Mouse (Mus musculus) MEL (cell line): ENCODE data around the gene Dlgap3.

Experiments
- CHD1 ChIP-seq: IDR thresholded peaks from 2 replicates; pipeline ENCODE4 v1.6.1; 2012; ENCODE audit warnings: low read depth, mild to moderate bottlenecking, inconsistent platforms, low read length, improper control_type of control experiment
- CTCF ChIP-seq, 3 experiments: IDR thresholded peaks in 2 of 3; conservative IDR thresholded peaks in 1 of 3; 2 replicates each; pipeline ENCODE4 v1.5.1; 2011 to 2012; ENCODE audit warnings: low read length in 3 of 3, low read depth in 2 of 3, mild to moderate bottlenecking in 2 of 3, improper control_type of control experiment in 1 of 3, inconsistent platforms in 1 of 3, mixed read lengths in 1 of 3, moderate library complexity in 1 of 3; ENCODE audit not compliant: control insufficient read depth in 1 of 3, insufficient read depth in 1 of 3, poor library complexity in 1 of 3, severe bottlenecking in 1 of 3
- EP300 ChIP-seq, 2 experiments: IDR thresholded peaks; 2 replicates each; pipeline ENCODE4 v1.6.1; 2011; ENCODE audit warnings: improper control_type of control experiment in 2 of 2, low read length in 2 of 2, low read depth in 1 of 2, mild to moderate bottlenecking in 1 of 2
- ETS1 ChIP-seq: IDR thresholded peaks from 2 replicates; pipeline ENCODE4 v1.6.1; 2012; ENCODE audit warnings: low read depth, mild to moderate bottlenecking, inconsistent platforms, low read length, improper control_type of control experiment, moderate library complexity
- GATA1 ChIP-seq: IDR thresholded peaks from 2 replicates; pipeline ENCODE4 v1.6.1; 2011; ENCODE audit warnings: low read depth, low read length, improper control_type of control experiment
- MAX ChIP-seq: IDR thresholded peaks from 2 replicates; pipeline ENCODE4 v1.6.1; 2011; ENCODE audit warnings: low read length, improper control_type of control experiment
- MAZ ChIP-seq: IDR thresholded peaks from 2 replicates; pipeline ENCODE4 v1.6.1; 2012; ENCODE audit warnings: low read depth, mild to moderate bottlenecking, inconsistent platforms, low read length, improper control_type of control experiment
- MEF2A ChIP-seq: IDR thresholded peaks from 2 replicates; pipeline ENCODE4 v1.6.1; 2014; ENCODE audit warnings: low read depth, mild to moderate bottlenecking, inconsistent platforms, low read length, improper control_type of control experiment; ENCODE audit not compliant: poor library complexity, insufficient replicate concordance, severe bottlenecking; ENCODE audit errors: extremely low read depth
- MXI1 ChIP-seq: IDR thresholded peaks from 2 replicates; pipeline ENCODE4 v1.6.1; 2011; ENCODE audit warnings: mild to moderate bottlenecking, low read depth, low read length, improper control_type of control experiment
- POLR2A ChIP-seq, 2 experiments: IDR thresholded peaks; 2 replicates each; pipeline ENCODE4 v1.6.1; 2011 to 2012; ENCODE audit warnings: low read length in 2 of 2, mild to moderate bottlenecking in 2 of 2, control low read depth in 1 of 2, improper control_type of control experiment in 1 of 2, low read depth in 1 of 2, moderate library complexity in 1 of 2; ENCODE audit not compliant: control insufficient read depth in 1 of 2, insufficient read depth in 1 of 2, poor library complexity in 1 of 2
- POLR2AphosphoS2 ChIP-seq: IDR thresholded peaks from 2 replicates; pipeline ENCODE4 v1.6.1; 2011; ENCODE audit warnings: low read length, improper control_type of control experiment
- TAL1 ChIP-seq: IDR thresholded peaks from 2 replicates; pipeline ENCODE4 v1.6.1; 2012; ENCODE audit warnings: mild to moderate bottlenecking, inconsistent platforms, low read length, moderate library complexity, mixed read lengths
- USF2 ChIP-seq, 2 experiments: IDR thresholded peaks; 2 replicates each; pipeline ENCODE4 v1.6.1; 2011 to 2012; ENCODE audit warnings: improper control_type of control experiment in 2 of 2, low read length in 2 of 2, borderline replicate concordance in 1 of 2, inconsistent platforms in 1 of 2, low read depth in 1 of 2, mild to moderate bottlenecking in 1 of 2; ENCODE audit not compliant: insufficient read depth in 1 of 2
- ZNF384 ChIP-seq: IDR thresholded peaks from 2 replicates; pipeline ENCODE4 v1.6.1; 2012; ENCODE audit warnings: low read depth, mild to moderate bottlenecking, inconsistent platforms, low read length, improper control_type of control experiment

DNA sequence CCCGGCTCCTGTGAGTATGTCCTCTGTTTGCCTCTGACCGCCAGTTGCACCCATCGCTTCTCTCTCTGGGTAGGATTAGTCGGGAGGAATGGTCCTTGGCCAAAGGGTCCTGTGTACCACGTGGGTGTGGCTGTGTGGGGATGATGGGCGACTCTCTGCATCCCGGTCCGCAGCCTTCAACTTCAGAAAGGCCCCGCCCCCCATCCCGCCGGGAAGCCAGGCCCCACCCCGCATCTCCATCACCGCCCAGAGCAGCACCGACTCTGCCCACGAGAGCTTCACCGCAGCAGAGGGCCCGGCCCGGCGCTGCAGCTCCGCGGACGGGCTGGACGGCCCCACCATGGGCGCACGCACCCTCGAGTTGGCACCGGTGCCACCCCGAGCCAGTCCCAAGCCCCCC is 45.5 kb downstream of the Dlgap3 start:
- TF ChIP-seq GATA1 (no peak), MAX (no peak), POLR2A (IDR thresholded peaks at IDR 0.05; ENCODE audit: control insufficient read depth in 1 of 2, insufficient read depth in 1 of 2, low read depth in 1 of 2, low read length in 2 of 2, poor library complexity in 1 of 2) (no peak), CTCF (IDR thresholded peaks at IDR 0.05 in 2 of 3, conservative IDR thresholded peaks at IDR 0.05 in 1 of 3; ENCODE audit: control insufficient read depth in 1 of 3, insufficient read depth in 1 of 3, low read depth in 2 of 3, low read length in 3 of 3, poor library complexity in 1 of 3, severe bottlenecking in 1 of 3) (no peak), EP300 (IDR thresholded peaks at IDR 0.05; ENCODE audit: low read depth in 1 of 2, low read length in 2 of 2) (no peak), CHD1 (no peak), MAZ (no peak), MXI1 (no peak), TAL1 (no peak), ZNF384 (no peak), POLR2AphosphoS2 (no peak), MEF2A (no peak), ETS1 (no peak), USF2 (IDR thresholded peaks at IDR 0.05; ENCODE audit: borderline replicate concordance in 1 of 2, insufficient read depth in 1 of 2, low read depth in 1 of 2, low read length in 2 of 2) (no peak)
